Mouse (Mus musculus): ENCODE measurements around the gene Pglyrp1.
"Not testable (repeated sequence)": the region's sequence is repeated elsewhere in the genome, so short reads cannot be mapped to it uniquely, and the experiment has no call there.

Pglyrp1 gene

DNA sequence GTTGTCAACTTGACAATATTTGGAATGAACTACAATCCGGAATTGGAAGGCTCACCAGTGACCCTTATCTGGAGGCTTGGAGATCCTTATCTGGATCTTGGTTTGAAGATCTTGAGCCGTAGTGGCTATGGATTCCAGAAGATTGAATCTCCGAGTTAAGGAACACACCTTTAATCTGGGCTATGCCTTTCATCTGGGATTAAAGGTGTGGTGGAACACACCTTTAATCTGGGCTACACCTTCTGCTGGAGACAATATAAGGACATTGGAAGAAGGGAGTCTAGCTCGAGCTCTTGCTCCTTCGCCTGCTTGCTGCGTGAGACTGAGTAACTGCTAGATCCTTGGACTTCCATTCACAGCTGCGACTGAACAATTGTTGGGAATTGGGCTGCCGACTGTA lies at the start of gene Pglyrp1:
TSS of gene Pglyrp1 (plus strand) at position 301 of the 400 bp plus-strand sequence.
- not testable (repeated sequence) for DNase-seq (ENCODE audit: low spot score in 2 of 2)

GRCm38 (mm10) chr7:18821507-18821906 lies 49.6 kb upstream of the Pglyrp1 start, which contains the start of gene Psg17:
Gene Psg17, minus strand, starts transcription at chr7:18821607.
- DNase-seq (ENCODE audit: low spot score in 2 of 2) = no peak

GRCm38 (mm10) chr7:18827792-18828546 lies 43.2 kb upstream of the Pglyrp1 start:
- DNase-seq (ENCODE audit: low spot score in 2 of 2) = no peak

DNA sequence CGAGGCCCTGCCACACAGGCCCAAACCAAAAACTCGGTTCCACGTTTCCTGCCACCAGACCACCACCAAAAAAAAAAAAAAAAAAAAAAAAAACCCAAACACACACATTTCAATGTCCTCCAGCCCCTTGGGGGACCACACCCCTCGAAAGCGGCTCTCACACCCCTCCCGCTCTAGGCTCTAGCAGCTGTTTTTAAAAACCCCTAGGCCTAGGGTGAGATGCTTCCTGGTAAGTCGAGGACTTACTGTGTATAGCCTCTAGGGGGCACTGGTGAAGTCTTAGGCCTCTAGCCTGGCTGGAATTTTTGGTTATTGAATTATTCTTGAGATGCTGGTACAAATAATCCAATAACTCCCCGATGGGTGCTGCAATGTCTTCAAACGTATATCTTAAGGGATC lies 42.5 kb upstream of the Pglyrp1 start:
- no peak for DNase-seq (ENCODE audit: low spot score in 2 of 2)

- DNase-seq (ENCODE audit: low spot score in 2 of 2) = no peak
Observed at GRCm38 (mm10) chr7:18829545-18829944, 41.6 kb upstream of the Pglyrp1 start.

DNA sequence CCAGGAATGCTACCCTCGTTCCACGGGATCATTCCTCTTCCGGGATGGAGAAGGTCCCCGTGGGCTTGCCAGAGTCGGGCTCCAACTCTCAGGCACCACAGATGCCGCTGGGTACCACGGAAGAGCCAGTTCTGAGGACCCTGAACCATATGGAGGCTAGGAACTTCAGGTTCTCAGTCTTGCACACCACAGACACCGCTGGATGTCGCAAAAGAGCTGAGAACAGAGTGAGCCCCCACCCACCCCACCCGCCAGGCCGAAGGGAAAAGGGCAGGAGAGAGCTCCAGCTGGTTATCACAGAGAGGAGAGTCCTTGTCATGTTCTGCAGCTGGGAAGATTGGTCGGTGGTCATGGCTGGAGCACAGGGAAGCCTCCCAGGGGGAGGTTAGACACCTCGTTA lies 38.8 kb upstream of the Pglyrp1 start:
- no peak for DNase-seq (ENCODE audit: low spot score in 2 of 2)

DNA sequence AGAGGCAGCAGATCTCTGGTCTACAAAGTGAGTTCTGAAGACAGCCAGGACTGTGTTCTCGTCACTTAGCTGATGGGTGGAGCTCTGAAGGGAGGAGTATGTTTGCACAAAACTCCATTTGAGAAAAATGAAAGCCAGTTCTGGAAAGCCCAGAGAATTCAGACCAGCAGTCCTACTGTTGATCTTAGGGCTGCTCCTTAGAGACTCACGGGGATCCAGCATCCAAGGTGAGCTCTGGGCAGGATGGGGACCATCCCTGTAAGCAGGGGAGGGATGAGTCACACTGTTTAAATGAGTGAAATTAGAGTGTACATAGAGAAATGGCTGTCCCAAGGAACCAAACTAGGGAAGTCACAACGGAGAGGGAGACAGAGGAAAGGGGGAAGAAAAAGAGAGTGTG lies 31.3 kb upstream of the Pglyrp1 start, which contains the start of gene Mill2:
TSS of gene Mill2 (plus strand) at position 102 of the 400 bp plus-strand sequence.
- peak in 1 of 2 experiments; percentile 2 for DNase-seq (ENCODE audit: low spot score in 2 of 2)

GRCm38 (mm10) chr7:18840386-18841173 lies 30.6 kb upstream of the Pglyrp1 start:
- peak; percentile 1 to 17 for DNase-seq (ENCODE audit: low spot score in 2 of 2)

DNA sequence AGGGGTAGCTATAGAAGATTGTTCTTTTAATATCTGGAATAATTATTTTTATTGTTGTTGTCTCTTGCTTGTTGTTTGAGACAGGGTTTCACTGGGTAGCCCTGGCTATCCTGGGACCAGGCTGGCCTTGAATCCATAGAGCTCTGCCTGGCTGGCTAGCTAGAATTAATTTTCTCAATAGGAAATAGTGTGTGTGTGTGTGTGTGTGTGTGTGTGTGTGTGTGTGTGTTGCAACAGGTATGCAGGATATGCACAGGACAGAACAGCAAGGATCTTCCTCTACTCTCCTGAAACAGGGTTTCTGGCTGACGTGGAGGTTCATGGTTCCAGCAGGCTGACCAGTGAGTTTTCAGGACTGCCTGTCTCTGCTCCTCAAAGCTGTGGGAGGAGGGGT lies 30.0 kb upstream of the Pglyrp1 start:
- no peak for DNase-seq (ENCODE audit: low spot score in 2 of 2)

DNA sequence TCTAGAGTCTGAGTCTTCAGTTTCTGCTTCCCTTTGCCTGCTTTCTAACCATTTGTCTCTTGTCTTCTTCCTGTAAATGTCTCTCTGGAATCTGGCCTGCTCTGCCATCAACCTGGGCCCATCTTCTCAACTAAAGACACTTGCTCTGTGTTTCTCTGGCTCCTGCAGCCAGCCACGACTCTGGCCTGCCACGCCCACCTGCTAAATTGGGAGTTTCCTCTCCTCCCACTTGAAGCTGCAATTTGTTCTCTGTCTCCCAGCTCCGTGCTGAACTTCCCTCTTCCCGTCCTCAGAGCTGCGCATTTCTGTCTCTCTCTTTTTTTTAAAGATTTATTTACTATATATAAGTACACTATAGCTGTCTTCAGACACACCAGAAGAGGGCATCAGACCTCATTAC lies 26.3 kb upstream of the Pglyrp1 start:
- no peak for DNase-seq (ENCODE audit: low spot score in 2 of 2)

GRCm38 (mm10) chr7:18848395-18848794 lies 22.7 kb upstream of the Pglyrp1 start:
- no peak for DNase-seq (ENCODE audit: low spot score in 2 of 2)

GRCm38 (mm10) chr7:18858310-18858916 lies 12.7 kb upstream of the Pglyrp1 start:
- DNase-seq (ENCODE audit: low spot score in 2 of 2) = no peak

DNA sequence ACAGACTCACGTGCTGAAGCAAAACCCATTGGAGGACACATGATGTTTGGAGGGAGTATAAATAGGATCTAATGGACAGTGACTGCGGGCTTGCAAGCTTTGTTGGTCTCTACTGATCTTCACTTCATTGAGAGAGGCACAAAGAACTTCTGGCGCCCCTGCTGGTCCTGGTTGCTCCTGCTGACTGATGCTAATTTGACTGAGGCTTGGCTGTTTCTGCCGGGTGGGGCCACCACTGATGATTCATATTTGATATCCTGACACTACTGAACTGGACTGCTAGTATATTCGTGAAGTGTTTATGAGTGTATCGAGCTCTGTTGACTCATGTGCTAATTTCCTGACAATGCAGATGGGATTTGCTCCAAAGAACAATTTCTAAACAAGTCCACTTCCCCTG lies 8.3 kb upstream of the Pglyrp1 start:
- DNase-seq (ENCODE audit: low spot score in 2 of 2) = no peak

DNA sequence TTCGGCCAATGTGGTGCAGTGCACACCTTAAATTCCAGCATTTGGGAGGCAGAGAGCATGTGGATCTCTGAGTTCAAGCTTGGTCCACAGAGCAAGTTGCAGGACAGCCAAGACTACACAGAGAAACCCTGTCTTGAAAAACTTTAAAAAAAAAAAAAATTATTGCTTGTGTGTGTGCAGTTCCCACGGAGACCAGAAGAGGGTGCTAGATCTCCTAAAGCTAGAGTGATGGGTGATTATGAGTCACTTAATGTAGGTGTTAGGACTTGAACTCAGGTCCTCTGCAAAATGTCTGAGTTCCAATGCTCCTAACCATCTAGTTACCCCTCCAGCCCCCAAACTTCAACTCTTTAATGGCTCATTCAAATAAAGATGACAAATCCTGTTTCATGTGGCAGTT lies 2.6 kb upstream of the Pglyrp1 start:
- no peak for DNase-seq (ENCODE audit: low spot score in 2 of 2)

GRCm38 (mm10) chr7:18872014-18872802 lies 1.1 kb downstream of the Pglyrp1 start:
- DNase-seq (ENCODE audit: low spot score in 2 of 2) = no peak

DNA sequence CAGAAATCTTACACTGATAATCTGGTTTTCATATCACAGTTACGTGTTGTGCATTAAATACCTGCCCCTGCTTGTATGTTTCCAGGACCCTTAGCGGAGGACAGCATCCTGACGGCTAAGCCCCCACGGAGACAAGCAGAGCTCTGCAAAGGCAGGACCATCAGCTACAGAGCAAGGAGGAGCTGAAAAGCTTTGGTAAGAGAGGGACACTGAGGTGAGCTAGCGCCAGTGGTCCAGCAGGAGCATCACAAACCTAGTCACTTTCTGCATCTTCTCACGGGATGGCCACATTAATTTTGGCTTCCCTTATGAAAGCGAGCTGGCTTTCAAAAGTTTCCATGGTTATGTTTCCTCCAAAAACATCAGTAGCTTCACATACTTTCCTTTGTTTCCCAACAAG lies 1.7 kb downstream of the Pglyrp1 start:
- DNase-seq (ENCODE audit: low spot score in 2 of 2) = no peak

GRCm38 (mm10) chr7:18873253-18873652 lies 2.1 kb downstream of the Pglyrp1 start:
- DNase-seq (ENCODE audit: low spot score in 2 of 2) = peak; percentile 65

DNA sequence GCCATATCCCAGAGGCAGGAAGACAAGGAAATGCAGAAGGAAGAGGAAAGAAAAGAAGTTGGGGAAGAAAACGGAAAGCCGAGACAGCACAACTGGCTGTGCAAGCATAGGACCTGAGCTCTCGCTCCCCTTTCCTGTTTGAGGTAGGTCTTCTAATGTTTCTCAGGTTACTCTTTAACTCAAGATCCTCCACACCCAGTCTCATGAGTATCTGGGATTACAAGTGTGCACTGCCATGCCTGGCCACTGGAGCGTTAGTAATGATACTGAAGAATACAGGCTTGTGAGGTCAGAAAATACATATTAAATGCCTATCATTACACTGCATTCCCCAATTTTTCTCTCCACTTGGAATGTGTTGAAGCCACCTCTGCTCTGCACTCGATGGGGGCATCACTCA lies 4.2 kb downstream of the Pglyrp1 start:
- DNase-seq (ENCODE audit: low spot score in 2 of 2) = no peak

DNA sequence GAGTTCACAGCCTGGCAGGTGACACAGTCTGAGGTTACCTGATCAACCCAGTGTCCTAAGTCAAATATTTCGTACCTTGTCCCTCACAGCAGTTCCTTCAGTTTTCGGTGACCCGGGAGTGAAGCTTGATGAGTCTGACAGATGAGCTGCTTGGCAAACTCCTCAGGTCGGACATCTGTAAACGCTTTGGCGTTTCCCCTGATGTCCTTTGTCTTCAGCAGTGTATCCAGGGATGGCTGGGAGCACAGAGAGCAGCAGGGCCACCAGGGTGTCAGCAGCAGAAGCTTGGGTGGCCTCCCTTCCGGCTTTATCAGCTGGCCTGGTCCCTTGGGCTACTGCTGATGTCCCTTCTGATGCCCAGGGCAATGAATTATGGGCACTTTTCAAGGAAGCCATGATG lies 7.6 kb downstream of the Pglyrp1 start:
- DNase-seq (ENCODE audit: low spot score in 2 of 2) = no peak

GRCm38 (mm10) chr7:18883991-18884744 lies 13.0 kb downstream of the Pglyrp1 start:
- no peak for DNase-seq (ENCODE audit: low spot score in 2 of 2)
